Mouse (Mus musculus) thymus, adult 2 months (tissue): ENCODE data around the gene Hcrtr1. TPM values are rescaled to one million over a fixed set of nuclear protein-coding genes. Genes with fewer than 3 reads are reported as not detected.

Experiments
- DNase-seq: peaks from one replicate; pipeline ENCODE4 v3.0.0; 2021
- H3K27ac ChIP-seq: fragments of 200-500 bp; 2 replicates; pipeline ENCODE4 v1.5.1; 2012; ENCODE audit warnings: low read length, control low read depth; ENCODE audit not compliant: control insufficient read depth, insufficient read depth
- H3K27me3 ChIP-seq: fragments of 200-500 bp; 2 replicates; pipeline ENCODE4 v1.6.1; 2012; ENCODE audit warnings: mild to moderate bottlenecking, low read length, moderate library complexity, mixed read lengths; ENCODE audit not compliant: control insufficient read depth, insufficient read depth
- H3K36me3 ChIP-seq: fragments of 200-500 bp; 2 replicates; pipeline ENCODE4 v1.6.1; 2012; ENCODE audit warnings: mild to moderate bottlenecking, low read length, moderate library complexity; ENCODE audit not compliant: control insufficient read depth, insufficient read depth
- H3K4me1 ChIP-seq: fragments of 200-500 bp; replicated peaks from 2 replicates; pipeline ENCODE4 v1.6.1; 2012; ENCODE audit warnings: low read length; ENCODE audit not compliant: control insufficient read depth, insufficient read depth
- H3K4me3 ChIP-seq: fragments of 200-500 bp; 2 replicates; pipeline ENCODE4 v1.5.1; 2012; ENCODE audit warnings: mild to moderate bottlenecking, low read length, control low read depth, moderate library complexity; ENCODE audit not compliant: control insufficient read depth, insufficient read depth
- CTCF ChIP-seq: fragments of 200-500 bp; IDR thresholded peaks from 2 replicates; pipeline ENCODE4 v1.5.1; 2012; ENCODE audit warnings: mild to moderate bottlenecking, control low read depth, low read length, moderate library complexity, borderline replicate concordance; ENCODE audit not compliant: control insufficient read depth, poor library complexity, insufficient read depth; ENCODE audit errors: extremely low read depth
- POLR2A ChIP-seq: fragments of 200-500 bp; IDR thresholded peaks from 2 replicates; pipeline ENCODE4 v1.6.1; 2012; ENCODE audit warnings: mild to moderate bottlenecking, low read length, control low read depth, moderate library complexity; ENCODE audit not compliant: control insufficient read depth, poor library complexity, insufficient read depth; ENCODE audit errors: extremely low read depth
- WGBS: fragments of 180-500 bp; shearing (Covaris S2); methylation state at CpG from one replicate; pipeline ENCODE4 v1.1.7; 2018; 5-methylcytosine and 5-hydroxymethylcytosine counted together
- polyA plus RNA-seq: library from polyadenylated mRNA; depleted of rRNA; stranded (reverse); fragments of >200 nt; gene quantifications from 2 replicates; pipeline ENCODE4 v1.2.3, GENCODE M21; 2012

Hcrtr1 gene
- polyA plus RNA-seq, 1 experiment, result 0.30 TPM

GRCm38 (mm10) chr4:130161349-130161748 lies 22.2 kb upstream of the Hcrtr1 start:
- no peak overlapping the region for H3K27ac ChIP-seq
- no peaks in the 10 kb centered on the region; the same call in 1 of the 2 replicates for H3K27me3 ChIP-seq
- H3K4me3 ChIP-seq, result no peak overlapping the region
- H3K4me1 ChIP-seq, result no peaks in the 10 kb centered on the region
- H3K36me3 ChIP-seq, result no peaks in the 10 kb centered on the region
- TF ChIP-seq CTCF, result no peak
- no peak for TF ChIP-seq POLR2A
- DNase-seq, result no peak
- WGBS, result 86% methylated on average over 4 of the region's 4 CpGs

- H3K27me3 ChIP-seq, result no peaks in the 10 kb centered on the region; the same call in 1 of the 2 replicates
- 30% methylated on average over 12 of the region's 12 CpGs for WGBS
These were observed 17.7 kb upstream of the Hcrtr1 start for GRCm38 (mm10) chr4:130156812-130157371.

GRCm38 (mm10) chr4:130154250-130154649 lies 15.1 kb upstream of the Hcrtr1 start:
- no peak overlapping the region for H3K4me3 ChIP-seq
- WGBS, result 91% methylated on average over 3 of the region's 3 CpGs
- no peaks in the 10 kb centered on the region for H3K36me3 ChIP-seq
- no peaks in the 10 kb centered on the region for H3K27me3 ChIP-seq
- no peak for DNase-seq
- TF ChIP-seq CTCF (no peak), POLR2A (no peak)
- no peak overlapping the region for H3K27ac ChIP-seq
- no peaks in the 10 kb centered on the region for H3K4me1 ChIP-seq

More at GRCm38 (mm10) chr4:130156812-130157371, 17.7 kb upstream of the Hcrtr1 start:
- Histone ChIP-seq H3K4me3 (no peak overlapping the region), H3K4me1 (no peaks in the 10 kb centered on the region), H3K27ac (no peak overlapping the region), H3K36me3 (no peaks in the 10 kb centered on the region)
- no peak for DNase-seq
- no peak for TF ChIP-seq POLR2A
- no peak for TF ChIP-seq CTCF

GRCm38 (mm10) chr4:130148405-130148804 lies 9.2 kb upstream of the Hcrtr1 start:
- Histone ChIP-seq H3K4me3 (no peak overlapping the region), H3K4me1 (no peaks in the 10 kb centered on the region), H3K27ac (no peak overlapping the region), H3K27me3 (no peaks in the 10 kb centered on the region), H3K36me3 (no peaks in the 10 kb centered on the region)
- WGBS, result 4% methylated on average over 10 of the region's 10 CpGs
- DNase-seq, result no peak
- TF ChIP-seq POLR2A, result no peak
- TF ChIP-seq CTCF, result no peak

DNA sequence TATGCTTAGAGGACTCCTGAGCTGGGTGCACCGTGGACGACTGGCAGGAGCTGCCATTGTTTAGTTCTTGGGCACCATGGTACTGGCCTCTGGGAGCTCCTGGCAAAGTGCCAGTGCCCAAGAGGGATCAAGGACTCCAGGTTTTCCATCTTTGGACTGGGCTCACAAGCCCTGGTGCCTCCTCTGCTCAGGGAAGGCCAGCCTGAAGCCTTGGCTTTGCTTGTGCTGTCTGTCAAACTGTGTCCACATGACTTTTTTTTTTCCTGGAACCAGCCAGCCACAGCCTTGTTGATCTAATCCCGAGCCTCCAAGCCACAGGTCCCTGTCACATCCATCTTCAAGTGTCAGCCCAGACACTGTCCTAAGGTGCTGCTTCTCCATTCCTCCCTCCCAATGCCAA lies 2.6 kb upstream of the Hcrtr1 start:
- Histone ChIP-seq H3K36me3 (no peaks in the 10 kb centered on the region), H3K27me3 (no peaks in the 10 kb centered on the region; the same call in 1 of the 2 replicates), H3K4me3 (no peak overlapping the region), H3K27ac (no peak overlapping the region), H3K4me1 (no peaks in the 10 kb centered on the region)
- TF ChIP-seq CTCF, result no peak
- TF ChIP-seq POLR2A, result no peak
- no peak for DNase-seq
- WGBS, result 87% methylated on average over 3 of the region's 3 CpGs

GRCm38 (mm10) chr4:130140992-130141402 lies 1.8 kb upstream of the Hcrtr1 start:
- TF ChIP-seq POLR2A, result no peak
- no peak for TF ChIP-seq CTCF
- Histone ChIP-seq H3K4me3 (no peak overlapping the region), H3K4me1 (no peaks in the 10 kb centered on the region), H3K36me3 (no peaks in the 10 kb centered on the region), H3K27me3 (no peaks in the 10 kb centered on the region; the same call in 1 of the 2 replicates), H3K27ac (no peak overlapping the region)
- no peak for DNase-seq
- 55% methylated on average over 9 of the region's 9 CpGs for WGBS
